Mouse (Mus musculus): ENCODE data around the gene Snrnp70.
A peak's percentile ranks its signal among the peaks of the same experiment; 100 is the strongest.
"Not testable (repeated sequence)": the region's sequence is repeated elsewhere in the genome, so short reads cannot be mapped to it uniquely, and the experiment has no call there.

Gene Snrnp70

DNA sequence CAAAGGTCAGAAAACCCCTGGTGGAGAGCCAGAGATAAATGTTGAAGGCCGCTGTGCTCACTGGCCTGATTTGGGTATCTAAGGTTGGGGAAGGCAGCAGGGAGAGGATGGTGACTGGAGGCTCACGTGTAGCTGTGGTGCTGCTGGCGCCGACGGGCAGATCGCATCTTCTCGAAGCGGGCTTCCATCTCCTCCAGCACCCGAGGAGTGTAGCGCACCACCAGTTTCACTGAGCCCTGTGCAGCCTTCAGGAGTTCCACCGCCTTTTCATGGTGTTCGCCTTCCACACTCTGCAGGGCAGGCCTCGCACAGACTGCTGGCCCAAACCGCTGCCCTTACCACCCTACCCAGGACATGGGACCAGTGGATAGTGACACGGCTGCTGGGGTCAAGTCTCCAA is 27.4 kb downstream of the Snrnp70 start:
- DNase-seq (ENCODE audit: low spot score in 2 of 2) = no peak

DNA sequence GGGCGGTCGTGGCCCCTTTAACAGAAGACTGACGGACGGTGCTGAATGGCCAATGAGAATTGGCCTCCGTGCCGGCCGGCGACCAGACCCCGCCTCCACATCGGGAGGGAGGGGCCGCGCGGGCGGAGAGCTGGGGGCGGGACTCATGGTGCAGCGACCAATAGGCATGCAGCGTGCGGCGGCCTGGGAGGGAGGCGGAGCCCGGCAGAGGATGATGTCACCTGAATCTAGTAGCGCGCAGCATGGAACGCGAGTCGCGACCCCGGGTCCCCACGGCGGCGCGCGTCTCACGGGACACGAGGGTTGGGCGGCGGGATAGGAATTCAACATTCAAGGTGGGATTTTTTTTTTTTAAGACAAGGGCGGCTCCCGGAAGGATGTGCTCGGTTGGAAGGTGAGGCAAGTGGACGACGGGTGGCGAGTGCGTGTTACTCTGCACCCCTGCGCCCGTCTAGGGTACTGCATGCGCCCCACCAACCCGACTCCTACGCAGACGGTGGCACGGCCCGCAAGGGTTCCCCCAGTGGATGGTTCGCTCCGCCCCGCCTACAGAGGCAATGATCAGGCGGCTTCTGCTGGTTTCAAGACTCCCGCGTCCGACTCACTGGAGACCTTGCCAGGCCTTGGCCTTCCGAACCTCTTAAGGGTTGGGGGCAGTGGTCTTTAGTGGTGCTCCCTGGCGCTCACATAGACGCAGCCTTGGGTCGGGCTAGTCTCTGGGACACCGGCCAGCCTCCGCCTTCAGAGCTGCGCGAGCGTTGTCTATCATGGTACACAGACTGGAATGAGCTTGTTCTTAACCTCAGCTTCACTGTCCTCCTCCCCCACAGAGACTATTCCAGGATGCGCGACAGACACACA is 28.3 kb downstream of the Snrnp70 start:
- peak; percentile 94 to 96 for DNase-seq (ENCODE audit: low spot score in 2 of 2)

DNA sequence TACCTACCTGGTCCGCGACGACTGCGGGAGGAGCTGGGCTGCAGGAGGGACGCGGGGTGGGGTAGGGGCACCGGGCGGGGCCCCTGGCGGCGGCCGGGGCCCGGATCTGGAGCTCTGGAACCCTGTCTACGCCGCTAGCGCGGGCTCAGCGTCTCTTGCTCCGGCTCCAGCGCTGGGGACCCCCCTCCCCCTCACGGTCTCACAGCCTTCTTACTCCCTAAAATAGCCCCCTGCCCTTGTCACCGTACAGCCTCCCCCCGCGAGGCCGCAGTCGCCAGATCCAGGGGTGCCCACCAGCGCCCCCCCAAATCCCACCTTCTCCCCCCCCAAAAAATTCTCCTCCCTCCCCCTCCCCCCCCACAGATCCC is 28.9 kb downstream of the Snrnp70 start, which contains the start of gene Ppfia3:
Ppfia3 (minus strand) TSS at position 368 of the 368 bp plus-strand sequence.
- no peak for DNase-seq (ENCODE audit: low spot score in 2 of 2)

DNA sequence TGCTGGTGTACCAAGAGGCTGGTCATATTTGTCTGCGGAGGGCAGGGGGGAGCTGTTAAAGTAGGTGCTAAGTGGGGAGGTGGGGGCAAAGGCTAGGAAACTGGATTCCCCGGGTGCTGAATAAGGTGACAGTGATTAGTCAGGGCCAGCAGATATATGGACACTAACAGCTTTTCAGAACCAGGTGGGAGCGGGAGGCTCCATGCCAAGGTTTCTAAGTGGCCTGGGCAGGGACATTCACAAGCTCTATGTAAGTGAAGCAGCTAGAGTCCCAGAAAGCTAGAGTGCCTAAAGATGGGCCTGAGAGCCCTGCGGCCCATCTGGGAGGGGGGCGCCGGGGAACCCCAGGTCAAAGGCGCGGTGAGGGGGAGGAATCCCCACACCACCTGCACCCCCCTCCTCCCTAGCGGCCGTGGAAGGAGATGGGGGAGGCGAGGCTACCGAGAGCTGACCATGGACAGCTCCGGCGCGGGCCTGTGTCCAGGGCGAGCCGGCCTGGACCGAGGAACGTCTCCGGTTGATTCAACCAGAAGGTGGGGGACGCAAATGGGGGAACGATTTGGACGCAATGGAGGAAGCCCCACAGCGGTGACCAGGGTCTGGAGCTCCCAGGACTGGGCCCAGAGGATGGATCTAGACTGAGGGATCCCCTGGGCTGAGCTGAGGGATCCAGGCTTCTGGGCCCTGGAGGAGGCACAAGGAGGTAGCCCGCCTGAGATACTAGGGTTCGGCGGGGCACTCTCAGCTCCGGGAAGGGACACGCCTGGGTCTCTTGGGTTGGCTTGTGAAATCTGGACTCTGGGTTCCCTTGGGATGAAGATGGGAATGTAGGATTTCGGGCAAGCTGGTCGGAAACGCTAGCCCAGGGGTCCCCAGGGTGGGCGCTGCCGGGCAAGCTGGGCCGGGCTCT is 29.5 kb downstream of the Snrnp70 start:
- no peak for DNase-seq (ENCODE audit: low spot score in 2 of 2)

DNA sequence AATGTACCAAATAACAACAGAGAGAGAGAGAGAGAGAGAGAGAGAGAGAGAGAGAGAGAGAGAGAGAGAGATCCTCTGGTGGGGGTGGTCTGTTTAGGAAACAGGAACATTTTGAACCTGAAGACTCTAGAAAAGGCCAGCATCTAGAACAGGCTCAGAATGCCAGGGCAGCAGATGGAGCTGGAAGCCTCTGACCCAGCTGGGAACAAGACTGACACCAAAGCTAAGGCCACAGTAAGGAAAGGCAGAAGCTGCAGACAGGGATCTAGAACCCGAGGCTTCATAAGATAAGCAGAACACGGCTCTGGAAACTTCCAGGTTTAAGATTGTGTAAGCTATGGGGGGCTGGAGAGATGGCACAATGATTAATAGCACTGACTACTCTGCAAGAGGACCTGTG is 31.6 kb downstream of the Snrnp70 start:
- DNase-seq (ENCODE audit: low spot score in 2 of 2) = no peak

DNA sequence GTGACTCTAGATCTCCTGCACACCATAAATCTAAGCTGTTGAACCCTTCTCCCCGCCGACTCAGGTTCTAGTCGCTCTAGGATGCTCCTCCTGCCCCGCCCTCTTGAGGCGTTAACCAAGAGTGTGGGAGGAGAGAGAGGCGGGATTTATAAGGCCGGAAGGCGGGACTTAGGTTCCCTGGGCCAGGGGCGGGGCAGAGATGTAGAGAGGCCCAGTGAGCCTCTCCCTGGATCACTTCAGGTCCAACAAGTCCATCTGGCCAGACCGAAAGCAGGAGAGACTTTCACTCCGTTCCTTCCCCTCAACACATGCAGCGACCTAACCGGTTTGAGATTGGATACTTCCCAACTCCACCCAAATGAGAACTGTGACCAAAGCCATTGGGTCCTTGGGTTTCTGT is 32.7 kb downstream of the Snrnp70 start:
- DNase-seq (ENCODE audit: low spot score in 2 of 2) = peak in 1 of 2 experiments; percentile 67

DNA sequence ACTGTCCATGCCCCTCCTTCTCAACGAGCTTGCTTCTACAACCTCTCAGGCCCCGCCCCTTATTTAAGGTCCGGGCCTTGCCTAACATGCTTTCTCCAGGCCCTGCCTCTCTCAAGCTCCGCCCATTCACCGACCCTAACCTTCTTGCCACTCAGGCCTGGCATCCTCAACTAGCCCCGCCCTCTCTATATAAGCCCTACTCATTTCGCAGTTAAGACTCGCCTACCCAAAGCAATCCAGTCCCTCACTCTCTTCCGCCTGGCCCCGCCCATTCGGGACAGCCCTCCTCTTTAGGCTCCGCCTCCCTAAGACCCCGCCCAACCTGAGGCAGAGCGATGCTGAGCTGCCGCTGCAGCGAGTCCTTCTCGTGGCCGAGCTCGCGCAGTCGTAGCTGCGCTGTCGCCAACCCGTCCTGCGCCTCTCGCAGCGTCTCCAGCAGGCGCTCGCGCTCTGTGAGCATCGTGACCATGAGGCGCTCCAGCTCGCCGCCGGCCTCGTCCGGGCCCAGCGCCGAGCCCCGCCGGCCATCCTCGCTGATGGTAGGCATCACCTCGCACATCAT is 34.2 kb downstream of the Snrnp70 start:
- DNase-seq (ENCODE audit: low spot score in 2 of 2) = peak; percentile 40 to 81

DNA sequence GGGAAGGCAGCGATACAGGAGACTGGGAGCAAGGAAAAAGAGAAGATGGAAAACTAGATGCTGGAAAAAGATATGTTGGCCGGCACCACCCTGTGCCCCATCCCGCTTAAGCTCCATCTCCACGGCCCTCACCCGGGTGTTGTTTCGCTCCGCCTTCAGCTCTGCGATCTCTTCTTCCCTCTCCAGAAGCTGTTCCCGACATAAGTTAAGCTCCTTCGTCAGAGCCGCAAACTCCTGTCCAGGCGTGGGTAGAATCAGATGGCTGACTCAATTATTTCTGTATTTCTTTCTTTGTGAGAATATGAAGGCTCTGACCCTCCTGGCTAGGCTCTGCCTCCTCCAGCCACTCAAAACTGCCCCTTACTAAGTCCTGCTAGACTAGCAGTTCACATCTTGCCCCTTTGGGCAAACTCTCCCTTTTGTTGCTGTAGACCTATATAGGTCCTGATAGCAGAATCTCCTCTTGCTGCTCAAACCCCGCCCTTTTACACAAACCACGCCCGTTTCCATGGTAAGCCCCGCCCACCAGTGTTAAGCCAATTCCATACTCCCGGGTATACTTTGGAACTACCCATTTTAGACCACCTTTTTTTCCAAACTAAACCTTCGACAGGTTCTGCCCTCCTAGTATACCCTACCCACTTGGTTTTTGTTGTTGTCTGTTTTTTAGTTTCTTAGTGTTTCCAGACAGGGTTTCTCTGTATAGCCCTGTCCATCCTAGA is 35.0 kb downstream of the Snrnp70 start:
- no peak for DNase-seq (ENCODE audit: low spot score in 2 of 2)

DNA sequence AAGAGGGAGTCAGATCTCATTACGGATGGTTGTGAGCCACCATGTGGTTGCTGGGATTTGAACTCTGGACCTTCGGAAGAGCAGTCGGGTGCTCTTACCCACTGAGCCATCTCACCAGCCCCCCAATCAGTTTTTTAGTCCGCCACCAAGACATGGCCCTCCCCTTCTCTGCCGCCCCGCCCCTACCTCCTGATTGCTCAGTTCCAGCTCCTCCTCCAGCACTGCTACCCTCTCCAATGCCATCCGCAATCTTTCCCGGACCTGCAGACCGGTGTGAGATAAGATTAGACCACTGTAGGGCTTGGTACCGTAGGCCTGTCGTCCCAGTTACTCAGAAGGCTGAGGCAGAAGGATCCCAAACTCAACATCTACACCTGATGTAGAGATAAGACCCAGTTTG is 36.5 kb downstream of the Snrnp70 start:
- DNase-seq (ENCODE audit: low spot score in 2 of 2) = not testable (repeated sequence)

DNA sequence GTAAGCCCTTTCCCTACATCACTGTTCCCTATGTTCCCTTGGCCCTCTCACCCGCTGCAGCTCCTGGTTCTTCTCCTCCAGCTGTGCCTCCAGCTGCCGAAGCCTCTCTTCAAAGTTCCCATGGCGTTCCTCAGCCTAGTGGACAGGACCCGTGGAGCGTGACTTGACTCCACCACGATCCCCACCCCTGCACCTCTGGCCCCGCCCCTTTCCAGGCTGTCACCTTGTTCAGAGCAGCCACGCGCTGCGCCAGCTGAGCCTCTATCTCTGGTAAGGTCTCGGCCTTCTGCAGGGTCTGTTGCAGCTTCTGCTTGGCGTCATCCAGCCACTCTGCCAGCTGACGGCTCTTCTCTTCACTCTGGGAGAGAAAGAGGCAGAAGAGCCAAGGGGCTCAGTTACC is 39.5 kb downstream of the Snrnp70 start:
- DNase-seq (ENCODE audit: low spot score in 2 of 2) = peak in 1 of 2 experiments; percentile 17

DNA sequence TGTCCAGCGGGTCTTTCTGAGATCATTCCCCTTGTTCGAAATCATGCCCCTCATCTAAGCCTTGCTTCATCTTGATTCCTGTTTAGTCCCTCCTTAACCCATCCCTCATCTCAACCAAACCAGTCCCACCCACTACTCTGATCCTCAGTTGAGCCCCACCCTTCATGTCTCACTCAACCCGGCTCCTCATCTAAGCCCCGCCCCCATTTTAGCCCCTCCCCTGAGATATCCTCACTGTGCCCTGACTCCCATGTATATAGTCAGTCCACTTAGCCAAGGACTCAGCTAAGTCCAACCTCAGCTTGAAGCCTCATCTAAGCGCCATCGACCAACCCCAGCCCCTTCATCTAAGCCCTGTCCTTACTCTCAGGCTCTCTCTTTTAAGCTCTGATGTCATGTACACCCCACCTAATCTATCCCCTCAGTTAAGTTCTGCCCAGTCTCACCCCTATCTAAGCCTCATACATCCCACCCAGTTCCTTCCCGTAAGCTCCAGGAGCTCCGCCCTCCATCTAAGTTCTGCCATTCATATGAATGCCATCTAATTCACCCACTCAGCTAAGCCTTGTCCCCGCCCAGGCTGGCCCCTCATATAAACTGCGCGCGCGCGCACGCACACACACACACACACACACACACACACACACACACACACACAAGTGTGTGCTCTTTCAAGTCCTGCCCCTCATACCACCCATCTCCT is 40.1 kb downstream of the Snrnp70 start:
- DNase-seq (ENCODE audit: low spot score in 2 of 2) = no peak

DNA sequence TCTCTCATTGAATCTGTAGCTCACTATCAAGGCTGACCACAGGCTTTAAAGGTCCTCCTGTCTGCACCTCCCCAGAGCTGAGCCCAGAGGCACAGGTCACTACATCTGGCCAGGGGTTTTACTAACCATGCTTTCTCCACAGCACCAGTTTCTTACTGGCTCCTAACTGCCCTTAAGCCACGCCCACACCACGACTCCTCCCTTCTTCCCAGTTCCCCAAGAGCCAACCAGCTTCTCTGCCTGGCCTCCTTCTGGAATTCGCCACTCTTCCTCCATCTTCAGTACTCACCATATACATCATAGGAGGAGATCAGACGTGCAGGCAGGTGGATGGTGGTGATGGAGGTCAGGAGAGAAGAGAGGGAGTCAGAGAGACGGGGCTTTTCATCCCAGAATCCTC is 42.5 kb downstream of the Snrnp70 start:
- DNase-seq (ENCODE audit: low spot score in 2 of 2) = no peak

DNA sequence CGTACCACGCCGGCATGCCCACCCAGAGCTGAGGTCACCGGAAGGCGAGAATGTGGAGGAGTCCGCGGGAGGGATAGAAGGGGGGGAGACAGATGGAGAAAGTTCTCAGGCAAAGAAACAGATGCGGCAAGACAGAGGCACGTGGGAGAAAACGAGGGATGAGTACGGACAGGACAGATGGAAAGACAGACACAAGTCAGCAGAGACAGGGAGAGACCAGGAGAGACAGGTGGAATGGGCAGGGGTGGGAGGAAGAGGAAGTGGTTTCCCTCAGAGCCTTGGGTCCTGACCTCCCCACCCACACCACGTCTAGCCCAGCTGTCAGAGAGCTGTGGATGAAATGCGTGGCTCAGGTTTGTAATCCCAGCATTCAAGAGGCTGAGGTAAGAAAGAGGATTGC is 48.6 kb downstream of the Snrnp70 start:
- DNase-seq (ENCODE audit: low spot score in 2 of 2) = no peak

DNA sequence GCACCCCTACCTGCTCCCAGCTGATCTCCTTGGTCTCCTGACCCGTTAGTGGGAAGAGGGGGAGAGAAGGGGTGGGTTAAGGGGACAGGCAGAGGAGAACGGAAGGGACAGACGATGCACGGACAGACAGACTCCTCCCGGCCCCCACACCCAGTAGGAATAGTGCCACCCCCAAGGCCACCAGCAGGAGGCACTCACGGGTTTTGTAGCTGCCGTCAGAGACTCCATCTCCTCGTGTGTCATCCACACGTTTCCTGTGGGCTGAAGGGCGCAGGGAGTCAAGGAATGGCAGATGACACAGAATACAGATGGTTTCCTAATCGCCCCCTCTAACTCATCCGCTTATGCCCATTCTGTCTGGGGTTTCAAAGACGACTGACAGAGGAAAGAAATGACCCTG is 52.0 kb downstream of the Snrnp70 start:
- peak in 1 of 2 experiments; percentile 54 for DNase-seq (ENCODE audit: low spot score in 2 of 2)

DNA sequence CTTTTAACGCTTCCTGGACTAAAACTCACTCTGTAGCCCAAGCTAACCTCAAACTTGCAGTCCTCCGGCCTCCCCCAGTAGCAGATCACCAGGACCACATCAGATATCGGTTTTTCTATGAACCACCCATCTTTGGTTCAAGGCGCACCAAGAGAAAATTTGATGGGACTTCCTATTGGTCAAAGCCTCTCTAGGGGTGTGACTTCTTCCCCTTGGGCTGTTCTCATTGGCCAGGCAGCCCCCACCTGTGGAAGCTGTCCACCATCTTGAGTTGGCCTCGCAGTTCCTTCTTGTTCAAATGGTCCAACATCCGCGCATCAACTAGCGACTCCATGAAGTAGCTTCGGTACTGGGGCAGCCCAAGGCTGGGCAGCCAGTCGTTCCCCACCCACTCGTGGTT is 53.5 kb downstream of the Snrnp70 start:
- no peak for DNase-seq (ENCODE audit: low spot score in 2 of 2)

DNA sequence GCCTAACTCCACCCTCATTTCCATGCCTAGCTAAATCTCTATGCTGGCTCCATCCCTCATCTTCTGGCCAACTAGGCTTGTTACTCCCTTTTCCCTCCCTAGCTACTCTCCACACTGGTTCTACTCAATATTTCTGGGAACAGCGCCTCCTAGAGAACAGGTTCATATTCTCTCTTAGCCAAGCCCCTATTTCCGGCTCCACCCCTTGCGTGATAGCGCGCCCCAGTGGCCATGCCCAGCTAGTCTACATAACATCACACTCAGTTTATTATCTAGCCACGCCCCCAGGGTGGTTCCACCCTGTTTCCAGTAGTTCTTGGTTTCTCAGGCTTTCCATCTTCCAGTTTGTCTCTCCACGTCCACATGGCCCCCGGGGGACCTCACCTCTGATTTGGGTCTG is 54.2 kb downstream of the Snrnp70 start:
- peak; percentile 35 to 86 for DNase-seq (ENCODE audit: low spot score in 2 of 2)

DNA sequence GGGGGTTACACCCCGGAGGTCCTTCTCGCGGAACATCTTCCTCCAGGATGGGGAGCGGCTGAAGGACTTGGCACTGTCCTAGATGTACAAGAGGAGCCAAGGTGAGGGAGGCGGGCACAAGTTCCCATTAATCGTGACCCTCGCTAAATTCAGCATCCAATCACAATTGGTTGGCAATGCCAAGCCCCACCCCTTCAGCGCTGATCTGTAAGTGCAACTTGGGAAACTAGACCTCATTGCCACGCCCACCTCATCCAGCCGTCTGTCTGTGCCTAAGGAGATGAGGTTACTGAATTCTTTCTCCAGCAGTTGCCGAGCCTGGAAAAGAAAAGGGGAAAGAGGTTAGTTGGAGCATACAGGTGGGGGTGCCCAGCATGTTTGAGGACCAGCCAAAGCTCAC is 54.9 kb downstream of the Snrnp70 start:
- DNase-seq (ENCODE audit: low spot score in 2 of 2) = peak; percentile 17 to 51

DNA sequence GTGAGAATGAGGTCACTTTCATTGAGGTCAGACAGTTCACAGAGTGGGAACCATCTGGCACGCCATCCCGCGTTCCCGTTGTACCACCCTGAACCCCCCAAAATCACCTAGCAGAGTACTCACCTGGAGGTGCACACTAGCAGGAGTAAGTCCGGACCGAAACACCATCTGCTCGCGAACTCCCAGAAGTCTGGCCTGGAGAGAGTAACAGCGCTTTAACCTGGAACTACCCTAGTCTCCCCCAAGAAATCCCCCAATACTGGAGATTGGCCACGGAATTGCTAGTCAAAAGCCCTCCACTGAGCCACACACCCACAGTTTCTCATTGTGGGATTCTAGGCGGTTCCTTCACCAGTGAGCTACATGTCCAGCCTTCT is 55.5 kb downstream of the Snrnp70 start:
- no peak for DNase-seq (ENCODE audit: low spot score in 2 of 2)

DNA sequence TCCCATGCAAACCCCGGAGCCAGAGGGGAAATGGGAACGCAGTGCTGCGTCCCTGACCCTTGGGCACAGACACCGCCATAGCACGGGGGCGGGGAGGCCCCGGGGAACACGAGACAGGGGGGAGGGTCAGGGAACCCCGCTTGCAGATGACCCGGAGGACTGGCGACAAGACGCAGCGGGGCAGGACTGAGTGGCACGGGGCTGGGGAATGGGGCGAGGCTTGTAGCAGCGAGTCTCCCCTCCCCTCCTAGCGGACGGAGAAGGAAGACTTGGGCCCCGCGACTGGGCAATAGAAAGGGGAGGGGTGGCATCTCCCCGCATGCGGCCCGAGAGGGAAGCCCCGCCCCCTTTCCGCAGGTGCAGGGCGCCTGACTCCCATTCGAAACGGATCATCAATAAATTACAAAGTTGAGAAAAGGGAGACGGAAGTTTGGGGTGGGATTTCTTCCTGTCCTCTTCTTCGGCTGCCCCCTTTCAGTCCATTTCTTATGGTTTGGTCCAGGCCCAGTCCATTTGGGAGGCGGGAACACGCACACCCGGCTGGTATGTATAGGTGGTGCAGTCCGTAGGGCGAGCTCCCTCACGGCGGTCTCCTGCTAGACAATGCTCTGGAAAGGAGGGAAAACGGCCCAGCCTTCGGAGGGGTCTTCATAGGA is 56.0 kb downstream of the Snrnp70 start:
- peak; percentile 50 to 62 for DNase-seq (ENCODE audit: low spot score in 2 of 2)

DNA sequence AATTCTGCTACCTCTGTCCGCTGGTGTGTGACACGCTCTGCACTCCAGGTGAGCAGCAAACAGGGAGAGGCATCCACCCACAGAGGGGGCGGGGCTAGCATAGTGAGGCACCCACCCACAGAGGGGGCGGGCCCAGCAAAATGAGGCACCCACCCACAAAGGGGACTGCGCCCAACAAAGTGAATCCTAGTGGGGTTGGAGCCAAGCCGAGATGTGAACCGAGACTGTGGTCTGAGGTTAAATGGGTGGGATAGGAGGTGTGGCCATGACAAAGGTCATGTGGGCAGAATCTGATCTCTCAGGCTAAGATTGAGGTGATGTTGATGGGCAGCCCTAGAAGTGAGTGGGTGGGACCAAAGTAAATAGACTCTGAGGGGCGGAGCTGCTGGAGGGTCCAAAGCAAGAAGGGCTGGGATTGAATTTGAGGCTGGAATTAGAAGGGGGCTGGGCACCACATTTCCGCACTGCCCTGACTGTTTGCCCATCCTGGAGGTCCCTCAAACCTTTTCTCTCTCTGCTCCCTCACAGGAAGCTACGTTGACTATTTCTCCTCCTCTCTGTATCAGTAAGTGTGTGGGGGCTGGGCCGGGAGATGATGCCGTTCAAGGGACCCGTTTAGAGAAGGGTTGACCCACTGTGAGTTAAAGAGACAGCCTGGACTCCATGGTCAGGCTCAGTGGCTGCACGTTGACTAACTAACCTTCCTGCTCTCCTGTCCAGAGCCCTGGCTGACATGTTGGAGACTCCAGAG is 57.2 kb downstream of the Snrnp70 start:
- peak in 1 of 2 experiments; percentile 47 for DNase-seq (ENCODE audit: low spot score in 2 of 2)

All from spleen, postnatal 10 days (tissue).